Mouse (Mus musculus) small intestine, adult 2 months (tissue): ENCODE measurements around the gene Muc20.

Experiments
- CTCF ChIP-seq: fragments of 200-500 bp; IDR thresholded peaks from 2 replicates; pipeline ENCODE4 v1.5.1; 2012; ENCODE audit warnings: low read depth, mild to moderate bottlenecking, control low read depth, inconsistent platforms, low read length, moderate library complexity, mixed read lengths; ENCODE audit not compliant: insufficient replicate concordance, insufficient read length; ENCODE audit errors: extremely low read depth
- POLR2A ChIP-seq: fragments of 200-500 bp; IDR thresholded peaks from 2 replicates; pipeline ENCODE4 v1.6.1; 2012; ENCODE audit warnings: low read depth, mild to moderate bottlenecking, control low read depth, inconsistent platforms, low read length, moderate library complexity

GRCm38 (mm10) chr16:32795177-32795576, 2.1 kb downstream of the Muc20 start:
- TF ChIP-seq CTCF (no peak), POLR2A (no peak)
